Mouse (Mus musculus) neutrophil, adult 65 days (primary cell): Measurements from ENCODE around the gene Lekr1. TPM values are rescaled to one million over a fixed set of nuclear protein-coding genes. Genes with fewer than 3 reads are reported as not detected.

Experiments used
- total RNA-seq: library from RNA; stranded (reverse); gene quantifications from 2 replicates; pipeline ENCODE4 v1.2.4, GENCODE M21; 2023

Lekr1 gene
- total RNA-seq, result 0.60 and 0.95 TPM in 2 replicates

GRCm38 (mm10) chr3:65665977-65666766 lies at the start of gene Lekr1:
Gene Lekr1, plus strand, starts transcription at chr3:65666228.

Other genes with a start within 250 kb of the Lekr1 start
- gene Tiparp, start 137.8 kb upstream of the Lekr1 start, total RNA-seq, result 78.0 and 78.2 TPM in 2 replicates